Mouse (Mus musculus) erythroblast, embryonic 14.5 days (primary cell): ENCODE data around the gene Mdm4. TPM values are rescaled to one million over a fixed set of nuclear protein-coding genes. Genes with fewer than 3 reads are reported as not detected.

Experiments used
- H3K27me3 ChIP-seq: 2 replicates; pipeline ENCODE4 v1.6.1; 2012; ENCODE audit warnings: inconsistent platforms; ENCODE audit not compliant: control insufficient read depth
- H3K36me3 ChIP-seq: 2 replicates; pipeline ENCODE4 v1.6.1; 2012; ENCODE audit warnings: mild to moderate bottlenecking, inconsistent platforms; ENCODE audit not compliant: control insufficient read depth
- H3K4me1 ChIP-seq: 2 replicates; pipeline ENCODE4 v1.6.1; 2012; ENCODE audit warnings: inconsistent platforms; ENCODE audit not compliant: control insufficient read depth
- H3K4me3 ChIP-seq: replicated peaks from 2 replicates; pipeline ENCODE3; 2012; ENCODE audit warnings: moderate library complexity, mild to moderate bottlenecking, inconsistent platforms
- H3K9me3 ChIP-seq: 2 replicates; pipeline ENCODE4 v1.6.1; 2012; ENCODE audit warnings: low read length, inconsistent platforms, mixed read lengths; ENCODE audit not compliant: control insufficient read depth
- GATA1 ChIP-seq: IDR thresholded peaks from 2 replicates; pipeline ENCODE4 v1.6.1; 2012; ENCODE audit warnings: low read length, inconsistent platforms, mixed read lengths
- TAL1 ChIP-seq: IDR thresholded peaks from 3 replicates; pipeline ENCODE4 v1.6.1; 2012; ENCODE audit warnings: low read length, inconsistent platforms, mixed read lengths
- polyA plus RNA-seq: library from polyadenylated mRNA; stranded (reverse); fragments of >175 nt; gene quantifications from 2 replicates; pipeline ENCODE4 v1.2.3, GENCODE M21; 2012

The Mdm4 gene
- polyA plus RNA-seq, 1 experiment: 1.1 TPM

- TF ChIP-seq TAL1: no peak
- TF ChIP-seq GATA1: no peak
- H3K4me3 ChIP-seq: no peak overlapping the region
- peaks cover 34% of the 10 kb centered on the region for H3K27me3 ChIP-seq
- no peaks in the 10 kb centered on the region for H3K9me3 ChIP-seq
- H3K4me1 ChIP-seq: no peaks in the 10 kb centered on the region; the same call in 1 of the 2 replicates
- H3K36me3 ChIP-seq: no peaks in the 10 kb centered on the region; the same call in 1 of the 2 replicates
Measured at GRCm38 (mm10) chr1:133073327-133073856, 43.0 kb upstream of the Mdm4 start.

GRCm38 (mm10) chr1:133071666-133072381 lies 41.5 kb upstream of the Mdm4 start:
- Histone ChIP-seq H3K9me3 (no peaks in the 10 kb centered on the region), H3K27me3 (peaks cover 23% of the 10 kb centered on the region), H3K4me1 (no peaks in the 10 kb centered on the region; the same call in 1 of the 2 replicates), H3K4me3 (no peak overlapping the region), H3K36me3 (no peaks in the 10 kb centered on the region; the same call in 1 of the 2 replicates)
- TF ChIP-seq GATA1 (no peak), TAL1 (no peak)

- H3K4me1 ChIP-seq: no peaks in the 10 kb centered on the region
- H3K36me3 ChIP-seq: no peaks in the 10 kb centered on the region; the same call in 1 of the 2 replicates
- no peak overlapping the region for H3K4me3 ChIP-seq
- H3K9me3 ChIP-seq: no peaks in the 10 kb centered on the region
- H3K27me3 ChIP-seq: peaks cover 19% of the 10 kb centered on the region
- TF ChIP-seq GATA1: no peak
- no peak for TF ChIP-seq TAL1
Measured at GRCm38 (mm10) chr1:133070157-133070556, 39.8 kb upstream of the Mdm4 start.

- no peaks in the 10 kb centered on the region; the same call in 1 of the 2 replicates for H3K36me3 ChIP-seq
- TF ChIP-seq GATA1 (no peak), TAL1 (no peak)
- H3K4me3 ChIP-seq: no peak overlapping the region
- H3K27me3 ChIP-seq: peaks cover 16% of the 10 kb centered on the region
- H3K4me1 ChIP-seq: no peaks in the 10 kb centered on the region
- no peaks in the 10 kb centered on the region for H3K9me3 ChIP-seq
Measured at GRCm38 (mm10) chr1:133069275-133070120, 39.1 kb upstream of the Mdm4 start.

- no peaks in the 10 kb centered on the region for H3K9me3 ChIP-seq
- TF ChIP-seq GATA1 (no peak), TAL1 (no peak)
- H3K36me3 ChIP-seq: no peaks in the 10 kb centered on the region
- no peaks in the 10 kb centered on the region for H3K4me1 ChIP-seq
- peaks cover 12% of the 10 kb centered on the region for H3K27me3 ChIP-seq
- H3K4me3 ChIP-seq: no peak overlapping the region
Measured at GRCm38 (mm10) chr1:133068669-133069274, 38.4 kb upstream of the Mdm4 start.

GRCm38 (mm10) chr1:133068268-133068667 lies 37.9 kb upstream of the Mdm4 start:
- TF ChIP-seq TAL1 (no peak), GATA1 (no peak)
- Histone ChIP-seq H3K27me3 (peaks cover 8% of the 10 kb centered on the region), H3K36me3 (no peaks in the 10 kb centered on the region), H3K9me3 (no peaks in the 10 kb centered on the region), H3K4me1 (no peaks in the 10 kb centered on the region), H3K4me3 (no peak overlapping the region)

GRCm38 (mm10) chr1:133063164-133063563 lies 32.8 kb upstream of the Mdm4 start:
- Histone ChIP-seq H3K9me3 (no peaks in the 10 kb centered on the region), H3K27me3 (no peaks in the 10 kb centered on the region), H3K36me3 (no peaks in the 10 kb centered on the region), H3K4me3 (no peak overlapping the region), H3K4me1 (no peaks in the 10 kb centered on the region)
- TF ChIP-seq GATA1 (no peak), TAL1 (no peak)

- TF ChIP-seq TAL1: no peak
- TF ChIP-seq GATA1: no peak
- Histone ChIP-seq H3K4me1 (no peaks in the 10 kb centered on the region), H3K4me3 (no peak overlapping the region), H3K36me3 (no peaks in the 10 kb centered on the region), H3K9me3 (no peaks in the 10 kb centered on the region), H3K27me3 (no peaks in the 10 kb centered on the region)
Measured at GRCm38 (mm10) chr1:133060681-133061080, 30.3 kb upstream of the Mdm4 start.
